Mouse (Mus musculus): ENCODE data around the gene Hoxd3.

The Hoxd3 gene

GRCm38 (mm10) chr2:74728303-74728680, 16.6 kb downstream of the Hoxd3 start:
- DNase-seq (ENCODE audit: low spot score): no peak

DNA sequence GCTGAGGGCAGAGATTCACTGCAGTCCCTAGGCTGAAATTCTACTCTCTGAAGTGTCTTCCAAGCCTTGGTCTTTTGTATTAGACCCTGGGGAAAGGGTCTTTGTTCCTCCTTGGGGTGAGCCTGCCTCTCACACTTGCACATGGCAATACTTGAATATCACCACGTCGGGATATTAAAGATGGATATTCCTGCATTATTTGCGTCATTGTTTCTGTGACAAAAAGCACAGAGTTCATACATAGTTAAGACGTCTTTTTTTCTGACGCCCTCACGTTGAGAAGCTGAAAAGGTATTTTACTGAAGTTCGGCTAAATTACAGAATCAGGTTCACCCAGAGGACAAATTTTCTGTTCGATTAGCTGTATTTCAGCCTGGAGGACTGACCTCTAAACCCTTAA, 18.6 kb downstream of the Hoxd3 start:
- DNase-seq (ENCODE audit: low spot score): peak; percentile 74

DNA sequence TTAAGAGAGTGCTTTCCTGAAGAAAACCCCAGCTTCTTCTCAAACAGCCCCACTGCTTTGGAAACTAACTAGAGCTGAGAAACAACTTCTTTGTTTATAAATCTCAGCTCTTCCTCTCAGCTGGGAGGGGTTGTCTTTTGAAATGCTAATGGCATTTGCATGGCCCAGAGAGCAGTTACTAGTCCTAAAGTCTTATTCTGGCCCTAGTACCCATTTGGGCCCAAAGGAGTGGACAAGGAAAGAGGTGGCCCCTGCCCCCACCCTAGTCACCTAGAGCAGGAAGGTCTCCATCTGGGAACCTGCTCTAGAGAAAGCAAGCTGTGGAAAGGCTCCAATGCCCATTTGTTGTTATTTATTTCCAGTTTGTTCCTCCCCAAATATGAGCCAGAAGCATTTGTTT, 19.3 kb downstream of the Hoxd3 start:
- no peak for DNase-seq (ENCODE audit: low spot score)

DNA sequence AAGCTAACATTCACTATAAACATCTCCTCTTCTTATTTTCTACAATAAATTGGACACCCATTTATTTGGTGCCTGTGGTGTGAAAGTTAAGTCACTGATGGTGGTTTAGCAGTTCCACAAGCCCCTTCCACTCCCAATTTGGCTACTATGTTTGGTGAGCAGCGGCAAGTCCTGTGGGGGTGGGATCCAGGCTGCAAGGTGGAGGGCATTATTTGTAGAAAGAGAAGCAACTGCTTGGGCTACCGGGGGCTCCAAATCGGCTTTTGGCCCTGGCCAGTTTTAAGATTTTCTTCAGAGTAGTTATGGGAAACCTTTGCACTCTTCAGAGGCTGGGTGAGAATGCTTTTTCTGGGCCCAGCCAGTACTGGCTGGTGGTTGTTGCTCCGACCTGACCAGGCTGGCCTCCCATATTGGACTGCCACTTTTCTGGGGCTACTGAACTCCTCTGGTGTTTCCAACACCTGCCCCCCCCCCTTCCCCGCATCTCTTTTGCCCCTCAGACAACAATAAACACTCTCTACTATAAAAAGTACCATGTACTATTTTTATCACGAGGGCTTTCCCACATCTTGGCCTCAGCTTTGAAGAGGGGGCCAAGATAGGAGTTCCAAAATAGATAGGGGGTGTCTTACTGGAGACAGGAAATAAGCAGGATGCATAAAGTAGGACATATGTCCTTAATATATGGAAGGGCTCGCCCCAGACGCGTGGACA, 20.2 kb downstream of the Hoxd3 start:
- no peak for DNase-seq (ENCODE audit: low spot score)

DNA sequence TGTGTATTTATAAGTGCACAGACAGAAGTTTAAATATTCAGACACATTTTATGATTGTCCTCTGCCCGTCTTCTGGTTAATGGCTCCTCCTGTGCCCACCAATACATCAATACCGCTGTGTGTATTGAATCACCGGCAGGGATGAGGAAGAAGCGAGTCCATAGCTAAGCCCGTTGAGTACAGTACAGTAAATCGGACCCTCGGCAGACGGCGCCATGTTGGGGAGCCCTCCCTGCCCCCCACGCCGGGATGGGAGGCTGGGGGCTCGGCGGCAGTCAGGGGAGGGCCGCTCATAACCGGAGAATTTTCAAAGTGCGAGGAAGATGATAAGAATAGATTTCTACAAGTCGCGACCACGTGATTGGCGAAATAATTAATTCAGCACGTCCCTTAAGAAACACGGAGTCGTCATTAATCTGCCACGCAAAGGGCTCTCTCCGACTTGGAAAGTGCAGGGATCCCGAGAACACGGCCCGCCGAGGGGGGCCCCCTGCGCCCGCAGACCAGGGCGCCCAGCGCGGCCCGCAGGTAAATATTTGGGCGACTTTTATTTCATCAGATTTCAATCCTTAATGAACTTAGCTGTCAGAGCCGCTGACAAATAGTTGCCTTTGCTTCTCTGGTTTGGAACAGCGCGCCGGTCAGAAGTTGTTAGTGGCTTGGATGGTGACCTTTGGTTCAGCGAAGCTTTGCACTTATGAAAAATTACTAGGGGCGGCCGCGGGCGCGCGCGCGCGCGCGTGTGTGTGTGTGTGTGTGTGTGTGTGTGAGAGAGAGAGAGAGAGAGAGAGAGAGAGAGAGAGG, 21.0 kb downstream of the Hoxd3 start:
- DNase-seq (ENCODE audit: low spot score): no peak

GRCm38 (mm10) chr2:74733317-74733661, 21.6 kb downstream of the Hoxd3 start:
- DNase-seq (ENCODE audit: low spot score): no peak

DNA sequence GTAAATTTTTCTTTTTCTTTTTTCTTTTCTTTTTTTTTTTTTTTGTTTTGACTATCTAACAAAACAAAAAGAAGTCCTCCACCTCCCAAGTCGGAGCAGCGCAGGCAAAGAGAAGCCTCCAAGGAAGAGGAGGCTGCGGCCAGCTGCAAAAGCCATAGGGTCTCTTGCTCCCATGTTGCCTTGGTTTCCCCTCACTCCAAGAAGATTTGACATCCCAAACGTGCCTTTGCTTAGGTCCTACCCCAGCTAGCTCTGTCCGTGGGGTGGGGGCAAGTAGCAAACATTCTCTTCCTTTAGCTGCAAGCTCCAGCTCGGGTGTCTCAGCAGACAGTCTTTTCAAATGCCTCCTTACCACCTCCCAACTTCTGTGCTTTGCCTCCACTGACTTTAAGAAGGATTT, 22.0 kb downstream of the Hoxd3 start:
- no peak for DNase-seq (ENCODE audit: low spot score)

DNA sequence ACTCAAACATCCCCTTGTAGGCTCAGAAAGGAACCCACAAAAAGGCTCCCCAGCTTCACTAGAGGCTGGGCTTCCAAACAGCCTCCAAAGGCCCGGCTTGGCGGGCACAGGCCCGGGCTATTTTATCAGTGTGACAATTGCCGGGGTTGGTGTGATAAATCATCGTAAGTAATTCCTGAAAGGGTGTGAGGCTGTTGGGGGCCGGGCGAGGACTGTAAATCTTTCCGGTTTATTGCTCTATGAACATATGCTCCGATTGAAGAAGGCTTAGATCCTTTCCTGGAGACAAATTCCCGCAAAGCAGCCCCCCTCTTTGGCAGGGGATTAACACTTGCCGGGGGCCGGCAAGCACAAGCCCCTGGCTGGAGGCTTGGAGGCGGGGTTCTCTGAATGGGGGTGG, 22.7 kb downstream of the Hoxd3 start:
- peak; percentile 82 for DNase-seq (ENCODE audit: low spot score)

- DNase-seq (ENCODE audit: low spot score): peak; percentile 63
Observed at GRCm38 (mm10) chr2:74734996-74735811, 23.5 kb downstream of the Hoxd3 start.

GRCm38 (mm10) chr2:74735851-74736687, 24.3 kb downstream of the Hoxd3 start:
- DNase-seq (ENCODE audit: low spot score): peak; percentile 67

- DNase-seq (ENCODE audit: low spot score): peak; percentile 61
Observed at GRCm38 (mm10) chr2:74736688-74737577, 25.2 kb downstream of the Hoxd3 start.

GRCm38 (mm10) chr2:74737578-74738070, 25.9 kb downstream of the Hoxd3 start:
- DNase-seq (ENCODE audit: low spot score): peak; percentile 62

GRCm38 (mm10) chr2:74738623-74739475, 27.1 kb downstream of the Hoxd3 start:
- DNase-seq (ENCODE audit: low spot score): peak; percentile 87

DNA sequence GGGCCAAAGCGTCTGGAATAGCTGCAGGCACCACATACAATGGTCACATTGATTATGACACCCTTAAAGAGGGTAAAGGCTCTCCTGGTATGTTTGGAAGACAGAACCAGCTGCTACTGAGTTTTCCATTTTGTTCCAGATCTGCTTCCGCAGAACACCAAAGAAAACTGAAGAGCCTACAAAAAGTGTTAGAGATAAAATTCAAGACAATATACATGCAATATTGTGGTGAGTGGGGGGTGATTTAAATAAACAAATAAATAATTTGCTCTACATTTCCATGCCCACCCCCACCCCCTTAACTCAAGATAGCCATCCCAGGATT, 27.7 kb downstream of the Hoxd3 start:
- no peak for DNase-seq (ENCODE audit: low spot score)

DNA sequence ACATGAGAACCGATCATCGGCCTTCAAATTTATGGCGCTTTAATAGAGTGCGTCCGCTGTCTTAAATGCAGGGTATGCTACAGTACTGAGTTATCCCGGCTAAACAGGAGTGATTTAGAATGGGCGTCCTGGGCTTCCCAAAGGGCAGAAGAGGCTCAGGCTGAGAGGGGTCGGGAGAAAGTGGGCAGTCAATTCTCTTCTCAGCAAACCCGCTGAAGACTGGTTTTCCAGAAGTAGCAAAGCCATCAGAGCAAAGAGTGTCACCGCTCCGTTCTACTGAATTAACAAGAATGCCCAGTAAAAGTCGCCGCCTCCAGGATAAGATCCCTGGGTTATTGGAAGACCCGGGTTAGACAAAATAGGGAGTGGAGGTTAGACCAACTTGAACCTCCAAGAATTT, 28.1 kb downstream of the Hoxd3 start:
- DNase-seq (ENCODE audit: low spot score): peak; percentile 69

DNA sequence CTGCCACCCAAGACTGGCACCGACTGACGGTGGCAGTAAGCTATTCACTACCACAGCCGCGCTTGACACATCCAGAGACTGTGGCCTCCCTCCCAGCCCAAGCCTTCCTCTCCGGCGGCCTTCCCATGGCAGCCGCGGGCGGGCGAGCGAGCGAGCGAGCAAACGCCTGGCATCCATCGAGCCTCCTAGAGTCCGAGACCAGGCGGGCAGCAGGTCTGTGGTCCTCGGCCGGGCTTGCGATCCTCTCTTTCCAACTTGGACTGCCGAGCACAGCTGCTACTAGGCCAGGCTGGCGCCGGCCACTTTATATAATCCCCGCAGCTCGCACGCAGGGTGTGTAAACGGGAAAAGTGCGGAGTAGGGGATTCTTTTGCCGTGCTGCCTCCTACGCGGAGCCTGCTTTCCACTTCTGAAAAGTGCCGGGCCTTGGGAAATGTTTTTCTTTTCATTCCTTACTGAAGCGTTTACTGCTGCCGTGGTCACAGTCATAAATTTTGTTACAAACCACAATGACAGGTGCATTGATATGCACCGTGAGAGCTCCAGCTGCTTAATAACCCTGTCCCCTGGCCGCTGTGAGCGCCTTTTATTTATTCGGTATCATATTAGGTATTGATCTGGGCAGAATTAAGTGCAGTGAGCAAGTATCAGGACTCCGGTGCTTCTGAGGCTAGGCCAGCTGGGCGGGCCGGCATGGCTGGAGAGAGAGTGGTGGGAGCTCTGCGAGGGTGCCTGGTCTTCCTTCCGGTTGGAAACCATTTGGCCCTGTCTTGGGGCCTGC, 28.8 kb downstream of the Hoxd3 start:
- peak; percentile 72 for DNase-seq (ENCODE audit: low spot score)

DNA sequence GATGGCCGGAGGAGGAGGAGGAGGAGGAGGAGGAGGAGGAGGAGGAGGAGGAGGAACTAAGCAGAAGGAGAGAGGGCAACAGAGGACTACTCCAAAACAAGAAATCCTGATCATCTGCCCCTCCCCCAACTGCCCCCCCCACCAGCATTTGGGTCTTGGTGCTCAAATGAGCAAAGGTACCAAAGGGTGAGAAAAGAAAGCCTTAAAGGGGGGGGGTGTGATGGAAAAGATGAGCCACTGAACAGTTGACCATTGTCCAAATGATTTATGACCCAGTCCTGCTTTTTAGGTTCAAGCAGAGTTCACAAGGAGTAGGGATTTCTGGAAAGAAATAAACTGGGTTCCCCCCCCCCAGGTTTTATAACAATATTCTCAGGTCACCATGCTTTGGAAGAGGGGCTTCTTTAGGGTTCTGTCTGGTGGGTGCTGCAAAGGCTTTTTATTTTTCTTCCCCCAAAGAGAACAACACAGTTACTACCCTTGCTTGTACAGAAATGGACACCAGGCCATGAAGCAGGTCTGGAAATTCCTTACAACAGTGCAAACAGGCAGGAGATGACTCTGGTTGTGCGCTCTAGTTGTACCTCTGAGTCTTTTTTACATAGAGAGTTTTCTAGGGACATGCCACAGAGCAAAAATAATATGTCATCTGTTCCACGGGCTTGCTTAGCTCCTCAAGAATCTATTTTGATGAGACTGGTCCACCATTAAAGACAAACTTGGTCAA, 29.7 kb downstream of the Hoxd3 start:
- peak; percentile 83 for DNase-seq (ENCODE audit: low spot score)

DNA sequence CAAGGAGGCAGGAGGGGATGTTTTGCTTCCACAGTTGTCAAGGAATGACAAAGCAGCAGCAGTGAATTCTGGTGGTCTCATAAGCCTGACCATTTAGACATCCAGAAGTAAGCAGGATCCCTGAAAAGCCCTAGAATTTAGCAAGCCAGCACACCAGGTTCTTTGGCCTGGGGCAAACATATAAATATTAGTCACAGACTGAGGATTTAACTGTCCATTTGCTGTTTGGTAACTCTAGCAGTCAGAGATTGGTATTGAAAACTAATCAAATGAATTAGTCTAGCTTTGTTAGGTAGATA, 30.2 kb downstream of the Hoxd3 start:
- peak; percentile 38 for DNase-seq (ENCODE audit: low spot score)

All from embryo, embryonic 10.5 days (tissue).